Mouse (Mus musculus): Measurements from ENCODE around the gene Dag1. TPM values are rescaled to one million over a fixed set of nuclear protein-coding genes. Genes with fewer than 3 reads are reported as not detected.
A peak's percentile ranks its signal among the peaks of the same experiment; 100 is the strongest.

Gene Dag1
- polyA plus RNA-seq (2021): 336 TPM

- CTCF ChIA-PET: interaction anchor here (1.0 to 1.8 kb wide), 4 partner anchors 20 to 36 kb away, joined by 3 to 4 read pairs (median 3); no protein-coding TSS in a partner anchor
- POLR2A ChIA-PET: interaction anchor here (0.6 to 2.3 kb wide), 9 partner anchors 9 to 185 kb away, joined by 3 to 5 read pairs (median 3); partner anchors contain the start of gene Gpx1
- in situ Hi-C loops (cut with MboI; ENCODE audit: low pct_unique_long_range_greater_than_20kb): no loop called here
- ATAC-seq (peak; percentile 96), DNase-seq (ENCODE audit: low read depth, low spot score) (peak; percentile 62)
- no peaks in the 10 kb centered on the region for H3K27me3 ChIP-seq
- TF ChIP-seq CTCF (IDR thresholded peaks at IDR 0.05): no peak
Measured at GRCm38 (mm10) chr9:108263690-108264190, at the start of gene Dag1. TSS of gene Dag1 (minus strand) at chr9:108263958.

GRCm38 (mm10) chr9:108308141-108308540, 44.4 kb upstream of the Dag1 start:
- DNase-seq (ENCODE audit: low read depth, low spot score) (no peak), ATAC-seq (no peak)
- H3K27me3 ChIP-seq: no peaks in the 10 kb centered on the region
- CTCF ChIA-PET: interaction anchor here (0.8 to 1.8 kb wide), 2 partner anchors 13 to 23 kb away, joined by 3 read pairs; no protein-coding TSS in a partner anchor
- in situ Hi-C loops (cut with MboI; ENCODE audit: low pct_unique_long_range_greater_than_20kb): loop anchor here (5.0 kb wide), 1 partner anchor 39 kb away; the partner anchor contains the start of gene Usp4
- POLR2A ChIA-PET: interaction anchor here (0.5 to 2.4 kb wide), 5 partner anchors 12 to 264 kb away, joined by 3 to 9 read pairs (median 4); no protein-coding TSS in a partner anchor
- TF ChIP-seq CTCF (IDR thresholded peaks at IDR 0.05): no peak

- in situ Hi-C loops (cut with MboI; ENCODE audit: low pct_unique_long_range_greater_than_20kb): loop anchor here (5.0 kb wide), 1 partner anchor 40 kb away; the partner anchor contains the start of gene Usp4
- ChIA-PET CTCF (no interaction called here), POLR2A (interaction anchor here (0.7 kb wide), 1 partner anchor 27 kb away, joined by 4 read pairs; no protein-coding TSS in a partner anchor)
- no peak for TF ChIP-seq CTCF (IDR thresholded peaks at IDR 0.05)
- no peak for DNase-seq (ENCODE audit: low read depth, low spot score)
- H3K27me3 ChIP-seq: no peaks in the 10 kb centered on the region
- ATAC-seq: no peak
Measured at GRCm38 (mm10) chr9:108307021-108307807, 43.5 kb upstream of the Dag1 start.

- in situ Hi-C loops (cut with MboI; ENCODE audit: low pct_unique_long_range_greater_than_20kb): loop anchor here (5.0 kb wide), 1 partner anchor 41 kb away; the partner anchor contains the start of gene Usp4
- H3K27me3 ChIP-seq: no peaks in the 10 kb centered on the region
- CTCF ChIA-PET: no interaction called here
- POLR2A ChIA-PET: interaction anchor here (1.0 to 1.2 kb wide), 2 partner anchors 12 to 15 kb away, joined by 3 read pairs; no protein-coding TSS in a partner anchor
- TF ChIP-seq CTCF (IDR thresholded peaks at IDR 0.05): no peak
- ATAC-seq (peak; percentile 60), DNase-seq (ENCODE audit: low read depth, low spot score) (no peak)
Measured at GRCm38 (mm10) chr9:108306571-108306980, 42.8 kb upstream of the Dag1 start.

GRCm38 (mm10) chr9:108305629-108306520, 42.1 kb upstream of the Dag1 start, which contains the start of the genes Rhoa and Tcta:
TSS of gene Rhoa (plus strand) at chr9:108306129.
TSS of gene Tcta (minus strand) at chr9:108306160.
- POLR2A ChIA-PET: interaction anchor here (0.6 to 1.2 kb wide), 5 partner anchors 12 to 44 kb away, joined by 3 to 4 read pairs (median 3); no protein-coding TSS in a partner anchor
- in situ Hi-C loops (cut with MboI; ENCODE audit: low pct_unique_long_range_greater_than_20kb): loop anchor here (5.0 kb wide), 1 partner anchor 41 kb away; the partner anchor contains the start of gene Usp4
- no peaks in the 10 kb centered on the region for H3K27me3 ChIP-seq
- CTCF ChIA-PET: interaction anchor here (3.6 kb wide), 1 partner anchor 11 kb away, joined by 9 read pairs; no protein-coding TSS in a partner anchor
- TF ChIP-seq CTCF (IDR thresholded peaks at IDR 0.05): no peak
- ATAC-seq: peak; percentile 92
- DNase-seq (ENCODE audit: low read depth, low spot score): peak; percentile 100

- no peaks in the 10 kb centered on the region for H3K27me3 ChIP-seq
- no peak for DNase-seq (ENCODE audit: low read depth, low spot score)
- no peak for ATAC-seq
- ChIA-PET POLR2A (interaction anchor here (0.6 to 1.1 kb wide), 3 partner anchors 38 to 45 kb away, joined by 3 to 4 read pairs (median 3); no protein-coding TSS in a partner anchor), CTCF (interaction anchor here (3.6 kb wide), 1 partner anchor 10 kb away, joined by 9 read pairs; no protein-coding TSS in a partner anchor)
- no peak for TF ChIP-seq CTCF (IDR thresholded peaks at IDR 0.05)
- in situ Hi-C loops (cut with MboI; ENCODE audit: low pct_unique_long_range_greater_than_20kb): loop anchor here (5.0 kb wide), 1 partner anchor 42 kb away; the partner anchor contains the start of gene Usp4
Measured at GRCm38 (mm10) chr9:108305170-108305569, 41.4 kb upstream of the Dag1 start.

GRCm38 (mm10) chr9:108304716-108305115, 41.0 kb upstream of the Dag1 start:
- no peak for DNase-seq (ENCODE audit: low read depth, low spot score)
- no peaks in the 10 kb centered on the region for H3K27me3 ChIP-seq
- no peak for ATAC-seq
- no peak for TF ChIP-seq CTCF (IDR thresholded peaks at IDR 0.05)
- in situ Hi-C loops (cut with MboI; ENCODE audit: low pct_unique_long_range_greater_than_20kb): loop anchor here (5.0 kb wide), 1 partner anchor 43 kb away; the partner anchor contains the start of gene Usp4
- CTCF ChIA-PET: interaction anchor here (0.6 to 3.6 kb wide), 3 partner anchors 10 to 14 kb away, joined by 3 to 9 read pairs (median 3); partner anchors contain the start of gene Nicn1
- POLR2A ChIA-PET: interaction anchor here (0.7 kb wide), 1 partner anchor 12 kb away, joined by 3 read pairs; no protein-coding TSS in a partner anchor

- no peak for TF ChIP-seq CTCF (IDR thresholded peaks at IDR 0.05)
- ChIA-PET POLR2A (interaction anchor here (0.6 kb wide), 1 partner anchor 213 kb away, joined by 3 read pairs; no protein-coding TSS in a partner anchor), CTCF (interaction anchor here (0.9 kb wide), 1 partner anchor 10 kb away, joined by 3 read pairs; no protein-coding TSS in a partner anchor)
- in situ Hi-C loops (cut with MboI; ENCODE audit: low pct_unique_long_range_greater_than_20kb): no loop called here
- no peak for ATAC-seq
- DNase-seq (ENCODE audit: low read depth, low spot score): no peak
- no peaks in the 10 kb centered on the region for H3K27me3 ChIP-seq
Measured at GRCm38 (mm10) chr9:108301853-108302252, 38.1 kb upstream of the Dag1 start.

Measured in Patski (cell line).